Mouse (Mus musculus): ENCODE data around the gene Pou2f3. TPM values are rescaled to one million over a fixed set of nuclear protein-coding genes. Genes with fewer than 3 reads are reported as not detected.

Gene Pou2f3
- total and polyA plus RNA-seq, 3 experiments, result 0.14 TPM; not detected in 2

DNA sequence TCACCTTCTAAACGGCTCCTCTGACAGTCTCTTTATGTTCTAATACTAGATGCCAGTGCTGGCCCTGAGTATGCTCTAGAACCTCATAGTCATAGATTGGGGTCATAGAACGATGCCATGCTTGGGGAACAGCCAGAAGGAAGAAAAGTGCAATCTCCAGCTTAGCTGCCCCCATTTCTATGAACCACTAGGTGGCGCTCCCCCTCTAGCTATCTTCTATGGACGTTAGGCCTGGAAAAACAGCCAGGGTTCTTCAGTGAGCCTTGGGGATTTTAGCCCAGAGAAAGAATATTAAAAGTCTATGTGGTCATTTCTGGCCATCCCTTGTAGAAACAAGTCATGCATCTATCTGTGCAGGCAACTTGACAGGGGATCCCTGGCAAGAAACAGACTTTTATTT, 68.3 kb downstream of the Pou2f3 start:
- H3K79me2 ChIP-seq (replicated peaks; ENCODE audit: control insufficient read depth, insufficient read depth, low read length), result no peaks in the 10 kb centered on the region
- H3K27ac ChIP-seq, result no peak overlapping the region
- TF ChIP-seq EP300 (IDR thresholded peaks at IDR 0.05; ENCODE audit: insufficient read depth, low read depth, low read length), result peak; percentile 68; the same call in 1 of the 2 replicates
- TF ChIP-seq POLR2A (IDR thresholded peaks at IDR 0.05; ENCODE audit: insufficient read depth, low read depth, low read length), result no peak
- no peak overlapping the region for H3K9ac ChIP-seq (ENCODE audit: low read depth, low read length)
- intact Hi-C loops (cut with DNase I), result loop anchor here (1.0 kb wide), 2 partner anchors 69 to 142 kb away; no protein-coding TSS in a partner anchor
- no peaks in the 10 kb centered on the region for H3K36me3 ChIP-seq (ENCODE audit: control insufficient read depth, insufficient read depth, low read length)
- no peaks in the 10 kb centered on the region for H3K27me3 ChIP-seq (ENCODE audit: control insufficient read depth, insufficient read depth, low read length)
- H3K4me1 ChIP-seq (ENCODE audit: control insufficient read depth, insufficient read depth, low read length), result no peaks in the 10 kb centered on the region
- WGBS, result 0% methylated on average over 4 of the region's 4 CpGs
- DNase-seq, result peak; percentile 63 to 71
- H3K4me3 ChIP-seq, result no peak overlapping the region

DNA sequence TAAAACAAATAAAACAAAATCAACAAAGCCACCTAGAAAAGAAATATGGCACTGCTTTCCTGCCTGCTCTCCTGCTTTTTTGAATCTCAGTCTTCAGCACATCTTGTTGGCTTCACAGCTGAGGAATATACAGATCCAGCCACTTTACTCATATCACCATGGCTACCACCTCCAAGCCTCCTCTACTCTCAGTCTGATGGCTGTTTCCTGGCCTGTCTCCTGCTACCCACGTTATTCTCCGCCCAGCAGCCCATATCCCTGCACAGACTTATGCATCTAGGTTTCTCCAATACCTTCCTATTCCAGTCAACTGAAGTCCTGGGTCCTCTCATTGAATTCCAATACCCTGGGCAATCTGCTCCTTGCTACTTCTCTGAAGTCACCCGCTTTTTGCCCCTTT, 76.6 kb downstream of the Pou2f3 start:
- Histone ChIP-seq H3K27me3 (ENCODE audit: control insufficient read depth, insufficient read depth, low read length) (no peaks in the 10 kb centered on the region), H3K4me1 (ENCODE audit: control insufficient read depth, insufficient read depth, low read length) (peaks cover 1% of the 10 kb centered on the region; the same call in 1 of the 2 replicates), H3K4me3 (no peak overlapping the region), H3K9ac (ENCODE audit: low read depth, low read length) (no peak overlapping the region), H3K36me3 (ENCODE audit: control insufficient read depth, insufficient read depth, low read length) (no peaks in the 10 kb centered on the region), H3K79me2 (replicated peaks; ENCODE audit: control insufficient read depth, insufficient read depth, low read length) (no peaks in the 10 kb centered on the region), H3K27ac (no peak overlapping the region)
- DNase-seq, result no peak
- intact Hi-C loops (cut with DNase I), result no loop called here
- whole genome bisulfite sequencing, result 76% methylated on average over 3 of the region's 3 CpGs
- TF ChIP-seq POLR2A (IDR thresholded peaks at IDR 0.05; ENCODE audit: insufficient read depth, low read depth, low read length) (no peak), CTCF (IDR thresholded peaks at IDR 0.05) (no peak), EP300 (IDR thresholded peaks at IDR 0.05; ENCODE audit: insufficient read depth, low read depth, low read length) (no peak)

- TF ChIP-seq EP300 (IDR thresholded peaks at IDR 0.05; ENCODE audit: insufficient read depth, low read depth, low read length) (no peak), CTCF (IDR thresholded peaks at IDR 0.05) (no peak), POLR2A (IDR thresholded peaks at IDR 0.05; ENCODE audit: insufficient read depth, low read depth, low read length) (no peak)
- Histone ChIP-seq H3K27ac (no peak overlapping the region), H3K9ac (ENCODE audit: low read depth, low read length) (no peak overlapping the region), H3K4me1 (ENCODE audit: control insufficient read depth, insufficient read depth, low read length) (peaks cover 1% of the 10 kb centered on the region; the same call in 1 of the 2 replicates), H3K36me3 (ENCODE audit: control insufficient read depth, insufficient read depth, low read length) (no peaks in the 10 kb centered on the region), H3K27me3 (ENCODE audit: control insufficient read depth, insufficient read depth, low read length) (no peaks in the 10 kb centered on the region), H3K4me3 (no peak overlapping the region), H3K79me2 (replicated peaks; ENCODE audit: control insufficient read depth, insufficient read depth, low read length) (no peaks in the 10 kb centered on the region)
- intact Hi-C loops (cut with DNase I), result no loop called here
- no peak for DNase-seq
- 54% methylated on average over 4 of the region's 4 CpGs for WGBS
Observed at GRCm38 (mm10) chr9:43132380-43132779, 77.8 kb downstream of the Pou2f3 start.

DNA sequence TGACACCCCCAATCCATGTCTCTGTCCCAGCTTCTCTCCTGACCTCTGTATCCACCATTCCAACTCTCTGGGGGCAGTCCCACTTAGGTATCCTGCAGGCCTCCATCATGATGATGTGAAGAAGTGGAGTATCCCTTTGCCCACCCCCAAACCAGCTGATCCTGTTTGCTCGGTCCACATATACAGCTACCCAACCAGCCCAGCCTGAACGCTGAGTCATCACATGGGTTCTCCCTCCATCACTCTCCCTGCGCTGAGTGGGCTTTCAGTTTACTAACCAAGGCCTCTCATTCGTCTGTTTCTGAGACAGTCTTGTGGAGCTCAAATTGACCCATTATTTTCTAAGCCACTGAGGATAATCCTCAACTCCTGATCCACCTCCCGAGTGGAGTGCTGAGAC, 78.2 kb downstream of the Pou2f3 start:
- intact Hi-C loops (cut with DNase I), result no loop called here
- no peak overlapping the region for H3K4me3 ChIP-seq
- H3K27ac ChIP-seq, result no peak overlapping the region
- H3K36me3 ChIP-seq (ENCODE audit: control insufficient read depth, insufficient read depth, low read length), result no peaks in the 10 kb centered on the region
- no peak for TF ChIP-seq CTCF (IDR thresholded peaks at IDR 0.05)
- TF ChIP-seq EP300 (IDR thresholded peaks at IDR 0.05; ENCODE audit: insufficient read depth, low read depth, low read length), result no peak
- TF ChIP-seq POLR2A (IDR thresholded peaks at IDR 0.05; ENCODE audit: insufficient read depth, low read depth, low read length), result no peak
- WGBS, result 81% methylated on average over 5 of the region's 5 CpGs
- H3K4me1 ChIP-seq (ENCODE audit: control insufficient read depth, insufficient read depth, low read length), result peaks cover 3% of the 10 kb centered on the region
- H3K9ac ChIP-seq (ENCODE audit: low read depth, low read length), result no peak overlapping the region
- no peak for DNase-seq
- H3K79me2 ChIP-seq (replicated peaks; ENCODE audit: control insufficient read depth, insufficient read depth, low read length), result no peaks in the 10 kb centered on the region
- no peaks in the 10 kb centered on the region for H3K27me3 ChIP-seq (ENCODE audit: control insufficient read depth, insufficient read depth, low read length)

GRCm38 (mm10) chr9:43130684-43131083, 79.5 kb downstream of the Pou2f3 start:
- H3K9ac ChIP-seq (ENCODE audit: low read depth, low read length), result no peak overlapping the region
- no peak overlapping the region for H3K4me3 ChIP-seq
- no peaks in the 10 kb centered on the region for H3K27me3 ChIP-seq (ENCODE audit: control insufficient read depth, insufficient read depth, low read length)
- 95% methylated on average over 2 of the region's 2 CpGs for WGBS
- DNase-seq, result no peak
- H3K4me1 ChIP-seq (ENCODE audit: control insufficient read depth, insufficient read depth, low read length), result peaks cover 6% of the 10 kb centered on the region
- no peak for TF ChIP-seq EP300 (IDR thresholded peaks at IDR 0.05; ENCODE audit: insufficient read depth, low read depth, low read length)
- peak; percentile 50 for TF ChIP-seq CTCF (IDR thresholded peaks at IDR 0.05)
- no peak for TF ChIP-seq POLR2A (IDR thresholded peaks at IDR 0.05; ENCODE audit: insufficient read depth, low read depth, low read length)
- H3K27ac ChIP-seq, result no peak overlapping the region
- H3K79me2 ChIP-seq (replicated peaks; ENCODE audit: control insufficient read depth, insufficient read depth, low read length), result no peaks in the 10 kb centered on the region
- H3K36me3 ChIP-seq (ENCODE audit: control insufficient read depth, insufficient read depth, low read length), result no peaks in the 10 kb centered on the region
- intact Hi-C loops (cut with DNase I), result no loop called here

DNA sequence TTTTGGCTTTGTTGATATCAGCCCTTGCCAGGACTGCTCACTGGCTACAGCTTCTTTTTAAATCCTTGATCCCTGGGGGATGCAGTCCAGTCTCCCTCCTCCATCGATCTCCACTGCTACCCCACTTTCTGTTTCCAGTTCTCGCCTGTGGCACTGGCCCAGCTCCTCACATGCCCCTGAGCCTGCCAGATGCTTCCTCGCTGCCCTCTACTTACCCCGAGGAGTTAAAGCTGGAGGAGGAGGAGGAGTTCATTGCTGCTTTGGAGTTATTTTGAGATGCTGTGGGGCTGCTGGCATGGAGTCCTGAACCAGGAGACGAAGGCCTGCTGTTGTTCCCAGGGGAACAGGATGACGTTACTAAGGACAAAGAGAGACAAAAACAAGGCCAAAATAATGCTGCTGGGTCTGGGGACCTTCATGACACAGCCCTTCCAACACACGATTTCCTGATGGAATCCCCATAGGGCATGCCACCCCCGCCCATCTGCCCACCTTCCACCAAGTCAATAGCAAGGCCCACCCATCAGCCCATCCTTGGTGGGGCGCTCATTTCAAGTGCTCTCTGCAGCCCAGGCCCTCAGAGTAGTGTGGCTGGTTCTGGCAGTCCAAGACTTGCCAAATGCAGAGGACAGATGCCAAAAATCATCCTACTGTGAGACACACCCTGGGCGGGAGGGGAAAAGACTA, 82.9 kb downstream of the Pou2f3 start:
- peak overlapping the region; percentile 56 for H3K27ac ChIP-seq
- no peaks in the 10 kb centered on the region for H3K27me3 ChIP-seq (ENCODE audit: control insufficient read depth, insufficient read depth, low read length)
- intact Hi-C loops (cut with DNase I), result no loop called here
- H3K4me3 ChIP-seq, result no peak overlapping the region
- TF ChIP-seq EP300 (IDR thresholded peaks at IDR 0.05; ENCODE audit: insufficient read depth, low read depth, low read length), result no peak
- TF ChIP-seq POLR2A (IDR thresholded peaks at IDR 0.05; ENCODE audit: insufficient read depth, low read depth, low read length), result no peak
- TF ChIP-seq CTCF (IDR thresholded peaks at IDR 0.05), result no peak
- WGBS, result 24% methylated on average over 10 of the region's 10 CpGs
- H3K79me2 ChIP-seq (replicated peaks; ENCODE audit: control insufficient read depth, insufficient read depth, low read length), result no peaks in the 10 kb centered on the region
- peak; percentile 78 to 82 for DNase-seq
- H3K9ac ChIP-seq (ENCODE audit: low read depth, low read length), result peak overlapping the region; percentile 15; the same call in 1 of the 2 replicates
- no peaks in the 10 kb centered on the region for H3K36me3 ChIP-seq (ENCODE audit: control insufficient read depth, insufficient read depth, low read length)
- H3K4me1 ChIP-seq (ENCODE audit: control insufficient read depth, insufficient read depth, low read length), result peaks cover 6% of the 10 kb centered on the region

All from heart, adult 2 months (tissue).